In genomic region chr17:56153643-56154042, GRCm38 (mm10) we compare ENCODE assay signal across 9 mouse cellular contexts. TPM values are rescaled to one million over a fixed set of nuclear protein-coding genes. Genes with fewer than 3 reads are reported as not detected.
DNase-seq lines count a peak whose midpoint lies in the region; ATAC-seq lines count a peak whose summit lies in the region.
"Had no signal": no experiment of that assay in that cellular context is flagged by ENCODE, and none has a peak within 500 bp of the region (broad histone marks: within the 10 kb centered on the region; RNA-seq: fewer than 3 reads in every experiment).

No protein-coding gene starts in this region.

- no peak for ATAC-seq in monocyte, adult 5-6 weeks (replicated peaks; ENCODE audit: insufficient number of reproducible peaks, low FRiP score, low TSS enrichment, poor library complexity, severe bottlenecking)

- peak; percentile 61 for DNase-seq in embryo, embryonic 10 days (ENCODE audit: low spot score)
- no peak for DNase-seq in embryo, embryonic 9.5 days (ENCODE audit: extremely low spot score)
- DNase-seq in NIH3T3 (ENCODE audit: low read depth) = peak; percentile 98
- DNase-seq in gastrocnemius, adult 18-20 months (ENCODE audit: low spot score) = peak; percentile 52
- peak; percentile 68 for DNase-seq in kidney, postnatal 10 days
- DNase-seq in lung, postnatal 25 days (ENCODE audit: low spot score) = peak; percentile 82
- DNase-seq in testis, postnatal 14 days (ENCODE audit: low spot score) = peak; percentile 58

RNA-seq across cellular contexts. Expression of gene Tnfaip8l1, which starts 8.6 kb away (rescaled TPM):
- under 1 TPM; 0.21 to 0.25 TPM for total RNA-seq in gastrocnemius, adult 18-20 months (2021)
- total RNA-seq in monocyte, adult 5-6 weeks (2017) = 0.39 to 0.43 TPM in 2 of 3 replicates, not detected in the other

RNA-seq across cellular contexts. Expression of gene Sema6b, which starts 13.5 kb away (rescaled TPM):
- 1 to 10 TPM; 1.5 to 3.7 TPM for total RNA-seq in gastrocnemius, adult 18-20 months (2021)
- total RNA-seq in monocyte, adult 5-6 weeks (2017) = 0.53 to 1.2 TPM (median 0.87 TPM) in 3 replicates

RNA-seq across cellular contexts. Expression of gene Mydgf, which starts 30.1 kb away (rescaled TPM):
- 10 to 100 TPM; 17.1 to 17.5 TPM for total RNA-seq in gastrocnemius, adult 18-20 months (2021)
- total RNA-seq in monocyte, adult 5-6 weeks (2017) = 25.0 to 31.5 TPM (median 30.6 TPM) in 3 replicates

RNA-seq across cellular contexts. Expression of gene Lrg1, which starts 31.8 kb away (rescaled TPM):
- 10 to 100 TPM; 11.4 to 23.0 TPM for total RNA-seq in gastrocnemius, adult 18-20 months (2021)
- not detected in 3 replicates for total RNA-seq in monocyte, adult 5-6 weeks (2017)
- total RNA-seq: CH12.LX had no signal

RNA-seq across cellular contexts. Expression of gene Plin5, which starts 36.2 kb away (rescaled TPM):
- 10 to 100 TPM; 22.5 to 29.0 TPM for total RNA-seq in gastrocnemius, adult 18-20 months (2021)
- not detected in 3 replicates for total RNA-seq in monocyte, adult 5-6 weeks (2017)
- total RNA-seq: CH12.LX had no signal
